In genomic region chr11:57713960-57714359, GRCm38 (mm10) we compare ENCODE assay signal across 25 mouse cellular contexts.
A peak's percentile ranks its signal among the peaks of the same experiment; 100 is the strongest.
DNase-seq lines count a peak whose midpoint lies in the region; ATAC-seq and TF ChIP-seq lines count a peak whose summit lies in the region.
"Had no signal": no experiment of that assay in that cellular context is flagged by ENCODE, and none has a peak within 500 bp of the region (broad histone marks: within the 10 kb centered on the region; RNA-seq: fewer than 3 reads in every experiment).

No protein-coding gene starts in this region.

- TF ChIP-seq RAD21 in MEL (IDR thresholded peaks at IDR 0.05; ENCODE audit: low read depth, low read length): no peak

- no peak overlapping the region for H3K4me2 ChIP-seq in liver, embryonic 12.5 days
- H3K4me2 ChIP-seq in liver, embryonic 15.5 days: no peak overlapping the region
- no peak overlapping the region for H3K4me2 ChIP-seq in intestine, postnatal 0 days (replicated peaks; ENCODE audit: low read depth)
- H3K4me2 ChIP-seq: forebrain, embryonic 13.5 days; heart, embryonic 11.5 days; hindbrain, embryonic 12.5 days; hindbrain, embryonic 15.5 days had no signal

- peaks cover 0 to 8% of the 10 kb centered on the region in 2 experiments; a peak in 2 of 4 replicates for H3K36me3 ChIP-seq in MEL (ENCODE audit: control insufficient read depth in 1 of 2, insufficient read depth in 2 of 2, low read length in 2 of 2)
- H3K36me3 ChIP-seq in liver, embryonic 12.5 days: peaks cover 14% of the 10 kb centered on the region
- H3K36me3 ChIP-seq in liver, embryonic 15.5 days (replicated peaks): peaks cover 16% of the 10 kb centered on the region; the same call in 1 of the 2 replicates
- H3K36me3 ChIP-seq in intestine, postnatal 0 days (ENCODE audit: control insufficient read depth, insufficient read depth): 0 out of 2 replicates have a peak, but pooled peaks cover 4% of the 10 kb centered on the region
- H3K36me3 ChIP-seq: hindbrain, embryonic 12.5 days; hindbrain, embryonic 15.5 days had no signal

- H3K27me3 ChIP-seq in MEL (ENCODE audit: control insufficient read depth in 1 of 2, insufficient read depth in 2 of 2, low read length in 2 of 2): no peaks in the 10 kb centered on the region
- H3K27me3 ChIP-seq in liver, embryonic 12.5 days (replicated peaks): no peaks in the 10 kb centered on the region
- no peaks in the 10 kb centered on the region for H3K27me3 ChIP-seq in liver, embryonic 15.5 days
- H3K27me3 ChIP-seq in intestine, postnatal 0 days (replicated peaks; ENCODE audit: control insufficient read depth, insufficient read depth, low read length): no peaks in the 10 kb centered on the region
- H3K27me3 ChIP-seq: forebrain, embryonic 13.5 days; hindbrain, embryonic 12.5 days; hindbrain, embryonic 15.5 days; Patski had no signal

- DNase-seq in MEL (ENCODE audit: low read depth, low spot score): peak; percentile 20
- DNase-seq in embryo, embryonic 10 days (ENCODE audit: low spot score): no peak
- DNase-seq in urinary bladder, adult 2 months (ENCODE audit: low spot score): no peak
- DNase-seq: adrenal gland, postnatal 10 days; adrenal gland, postnatal 36 days; cerebellum, adult 11 months; cerebellum, adult 2 months; cerebellum, adult 9-11 months; cerebellum, postnatal 25 days; embryo, embryonic 11 days; gastrocnemius, postnatal 10 days; gastrocnemius, postnatal 36 days; heart, adult 11 months had no signal

- TF ChIP-seq EP300 in MEL (IDR thresholded peaks at IDR 0.05; ENCODE audit: low read depth in 1 of 2, low read length in 2 of 2): no peak

- peaks cover 11 to 28% of the 10 kb centered on the region in 2 experiments for H3K4me1 ChIP-seq in MEL (ENCODE audit: control insufficient read depth in 1 of 2, insufficient read depth in 2 of 2, low read length in 2 of 2)
- peaks cover 23% of the 10 kb centered on the region for H3K4me1 ChIP-seq in liver, embryonic 12.5 days
- peaks cover 11% of the 10 kb centered on the region for H3K4me1 ChIP-seq in liver, embryonic 15.5 days (replicated peaks)
- peaks cover 5% of the 10 kb centered on the region for H3K4me1 ChIP-seq in intestine, postnatal 0 days (replicated peaks; ENCODE audit: control insufficient read depth, insufficient read depth, low read length)
- H3K4me1 ChIP-seq: hindbrain, embryonic 12.5 days had no signal

- H3K9me3 ChIP-seq in MEL (replicated peaks; ENCODE audit: insufficient read depth, low read length): no peaks in the 10 kb centered on the region
- H3K9me3 ChIP-seq in liver, embryonic 12.5 days (replicated peaks): no peaks in the 10 kb centered on the region
- no peaks in the 10 kb centered on the region for H3K9me3 ChIP-seq in liver, embryonic 15.5 days (replicated peaks)
- no peaks in the 10 kb centered on the region for H3K9me3 ChIP-seq in intestine, postnatal 0 days (ENCODE audit: control insufficient read depth)
- H3K9me3 ChIP-seq: forebrain, embryonic 10.5 days; forebrain, embryonic 13.5 days; hindbrain, embryonic 12.5 days; hindbrain, embryonic 15.5 days had no signal

- WGBS in liver, embryonic 12.5 days (ENCODE audit: insufficient replicate concordance): 59% methylated on average over 6 of the region's 6 CpGs
- 49% methylated on average over 6 of the region's 6 CpGs for WGBS in liver, embryonic 15.5 days (ENCODE audit: insufficient replicate concordance)
- WGBS in intestine, postnatal 0 days: 55% methylated on average over 6 of the region's 6 CpGs

- H3K9ac ChIP-seq in MEL (ENCODE audit: control insufficient read depth, low read depth, low read length, poor library complexity, severe bottlenecking): no peak overlapping the region
- H3K9ac ChIP-seq in liver, embryonic 12.5 days: no peak overlapping the region
- no peak overlapping the region for H3K9ac ChIP-seq in liver, embryonic 15.5 days
- H3K9ac ChIP-seq in intestine, postnatal 0 days (ENCODE audit: low read depth, low read length): no peak overlapping the region
- H3K9ac ChIP-seq: forebrain, embryonic 13.5 days; hindbrain, embryonic 12.5 days; hindbrain, embryonic 15.5 days had no signal

- no peak for TF ChIP-seq CTCF in MEL (IDR thresholded peaks at IDR 0.05 in 2 of 3, conservative IDR thresholded peaks at IDR 0.05 in 1 of 3; ENCODE audit: control insufficient read depth in 1 of 3, insufficient read depth in 1 of 3, low read depth in 2 of 3, low read length in 3 of 3, poor library complexity in 1 of 3, severe bottlenecking in 1 of 3)
- no peak for TF ChIP-seq CTCF in intestine, postnatal 0 days (IDR thresholded peaks at IDR 0.05; ENCODE audit: low read depth)

- peak; percentile 41; the same call in 1 of the 2 replicates for ATAC-seq in liver, embryonic 12.5 days
- peak; percentile 36; the same call in 1 of the 2 replicates for ATAC-seq in liver, embryonic 15.5 days (ENCODE audit: insufficient read depth)
- peak; percentile 74 for ATAC-seq in megakaryocyte-erythroid progenitor cell, adult 5-6 weeks (replicated peaks; ENCODE audit: low FRiP score, low TSS enrichment, poor library complexity, severe bottlenecking)
- ATAC-seq in intestine, postnatal 0 days: no peak
- ATAC-seq: CD4-positive, CD25-positive, alpha-beta regulatory T cell, adult 4 months; forebrain, embryonic 13.5 days; forebrain, embryonic 16.5 days; Patski had no signal

- H3K27ac ChIP-seq in MEL (ENCODE audit: control insufficient read depth, low read depth, low read length): no peak overlapping the region
- no peak overlapping the region for H3K27ac ChIP-seq in liver, embryonic 12.5 days
- no peak overlapping the region for H3K27ac ChIP-seq in liver, embryonic 15.5 days (replicated peaks)
- H3K27ac ChIP-seq in intestine, postnatal 0 days (ENCODE audit: low read depth, low read length): no peak overlapping the region
- H3K27ac ChIP-seq: forebrain, embryonic 10.5 days; forebrain, embryonic 13.5 days; hindbrain, embryonic 12.5 days; hindbrain, embryonic 15.5 days had no signal

- TF ChIP-seq POLR2A in MEL (IDR thresholded peaks at IDR 0.05; ENCODE audit: control insufficient read depth in 1 of 2, insufficient read depth in 1 of 2, low read depth in 1 of 2, low read length in 2 of 2, poor library complexity in 1 of 2): no peak

- H3K79me2 ChIP-seq in MEL (ENCODE audit: control insufficient read depth, insufficient read depth, low read length, poor library complexity): no peaks in the 10 kb centered on the region

- H3K4me3 ChIP-seq in MEL (ENCODE audit: control insufficient read depth in 1 of 2, insufficient read depth in 1 of 2, low read depth in 2 of 2, low read length in 2 of 2): no peak overlapping the region
- H3K4me3 ChIP-seq in liver, embryonic 12.5 days: no peak overlapping the region
- H3K4me3 ChIP-seq in liver, embryonic 15.5 days (replicated peaks): no peak overlapping the region
- no peak overlapping the region for H3K4me3 ChIP-seq in intestine, postnatal 0 days (ENCODE audit: low read depth, low read length)
- H3K4me3 ChIP-seq: forebrain, embryonic 10.5 days; forebrain, embryonic 13.5 days; hindbrain, embryonic 12.5 days; hindbrain, embryonic 15.5 days had no signal

TF ChIP-seq in MEL, 35 proteins besides CTCF, POLR2A, EP300 and RAD21:
- TF ChIP-seq MAFK (IDR thresholded peaks at IDR 0.05; ENCODE audit: borderline replicate concordance, low read depth, low read length): no peak
- TF ChIP-seq GATA1 (IDR thresholded peaks at IDR 0.05; ENCODE audit: low read depth, low read length): 0 out of 2 replicates have a peak, but pooled peaks have one; percentile 28
